8 mouse cellular contexts compared by ENCODE assay signal in the genomic region with DNA sequence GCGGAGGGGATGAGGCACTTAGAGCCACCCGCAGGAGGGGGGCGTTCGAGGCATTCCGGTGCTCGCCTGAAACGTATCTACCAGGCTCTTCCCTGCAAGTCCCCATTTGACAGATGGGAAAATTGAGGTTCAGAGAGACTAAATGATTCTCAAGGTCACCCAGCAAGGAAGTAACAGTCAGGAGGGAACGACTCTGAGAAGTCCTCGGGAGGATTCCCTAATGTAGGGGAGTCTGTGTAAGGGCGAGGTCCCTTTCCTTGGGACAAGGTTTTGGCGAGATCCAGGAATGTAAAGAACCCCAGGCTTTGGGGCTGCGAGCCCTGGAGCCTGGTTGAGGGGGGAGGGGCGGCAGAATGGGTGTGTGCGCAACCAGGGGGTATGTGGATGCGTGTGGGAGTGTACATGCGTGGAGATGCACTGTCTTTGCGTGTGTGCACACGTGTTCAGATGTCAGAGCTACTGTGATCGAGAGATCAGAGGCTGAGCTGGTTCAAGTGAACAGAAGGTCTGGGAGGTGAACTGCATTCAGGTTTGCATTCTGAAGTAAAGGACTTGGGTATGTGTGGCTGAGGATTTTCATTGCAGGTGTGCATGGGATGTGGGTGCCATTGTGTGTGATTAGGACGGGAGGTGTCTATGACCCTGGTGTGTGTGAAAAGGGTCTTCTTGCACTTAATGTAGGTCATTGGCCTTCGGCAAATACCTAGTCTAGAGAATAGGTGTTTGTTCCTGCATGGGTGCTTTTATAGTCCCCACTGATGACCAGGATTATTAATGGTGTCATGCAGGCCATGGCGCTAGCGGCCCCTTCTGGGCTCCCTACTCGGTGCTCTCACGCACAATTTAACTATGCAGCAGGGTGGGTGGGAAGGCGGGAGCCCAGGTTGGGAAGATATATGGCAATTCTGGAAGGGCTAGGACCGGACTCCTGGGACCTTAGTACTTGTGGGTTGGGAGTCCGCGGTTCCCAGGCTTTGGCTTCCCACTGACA. TPM values are rescaled to one million over a fixed set of nuclear protein-coding genes. Genes with fewer than 3 reads are reported as not detected.
DNase-seq lines count a peak whose midpoint lies in the region; ATAC-seq and TF ChIP-seq lines count a peak whose summit lies in the region.

No protein-coding gene starts in this region.

- H3K27me3 ChIP-seq in hindbrain, embryonic 12.5 days = peaks cover 53% of the 10 kb centered on the region
- H3K27me3 ChIP-seq in liver, embryonic 16.5 days (ENCODE audit: control insufficient read depth, insufficient read depth, low read depth, low read length) = peaks cover 36% of the 10 kb centered on the region
- peaks cover 30% of the 10 kb centered on the region for H3K27me3 ChIP-seq in small intestine, adult 2 months (ENCODE audit: control insufficient read depth, insufficient read depth, low read length)

- no peak for TF ChIP-seq CTCF in small intestine, adult 2 months (IDR thresholded peaks at IDR 0.05; ENCODE audit: extremely low read depth, insufficient read length, insufficient replicate concordance, low read depth, low read length)

- peak overlapping the region; percentile 70 for H3K9ac ChIP-seq in hindbrain, embryonic 12.5 days
- peak overlapping the region; percentile 51 for H3K9ac ChIP-seq in liver, embryonic 16.5 days (ENCODE audit: low read depth, low read length)

- TF ChIP-seq POLR2A in small intestine, adult 2 months (IDR thresholded peaks at IDR 0.05; ENCODE audit: low read depth, low read length) = no peak

- peak overlapping the region; percentile 64 for H3K4me3 ChIP-seq in hindbrain, embryonic 12.5 days
- peak overlapping the region; percentile 58 for H3K4me3 ChIP-seq in liver, embryonic 16.5 days (ENCODE audit: low read depth, low read length)
- peak overlapping the region; percentile 71 for H3K4me3 ChIP-seq in small intestine, adult 2 months (ENCODE audit: low read depth, low read length)

- H3K4me1 ChIP-seq in hindbrain, embryonic 12.5 days = peaks cover 44% of the 10 kb centered on the region
- H3K4me1 ChIP-seq in liver, embryonic 16.5 days (ENCODE audit: control insufficient read depth, low read depth, low read length) = peaks cover 7% of the 10 kb centered on the region
- H3K4me1 ChIP-seq in small intestine, adult 2 months (ENCODE audit: control insufficient read depth, insufficient read depth, insufficient read length, low read length) = peaks cover 13% of the 10 kb centered on the region

- 2% methylated on average over 29 of the region's 29 CpGs for WGBS in hindbrain, embryonic 12.5 days
- 2% methylated on average over 29 of the region's 29 CpGs for WGBS in liver, embryonic 16.5 days (ENCODE audit: insufficient replicate concordance)
- WGBS in small intestine, adult 2 months = 5% methylated on average over 29 of the region's 29 CpGs

- H3K27ac ChIP-seq in hindbrain, embryonic 12.5 days = 0 out of 2 replicates have a peak overlapping the region, but pooled peaks have one; percentile 72
- H3K27ac ChIP-seq in liver, embryonic 16.5 days (ENCODE audit: low read length) = peak overlapping the region; percentile 74
- H3K27ac ChIP-seq in small intestine, adult 2 months (ENCODE audit: insufficient read depth, low read depth, low read length) = peak overlapping the region; percentile 22

- peak overlapping the region; percentile 100 for H3K4me2 ChIP-seq in hindbrain, embryonic 12.5 days (replicated peaks)
- peak overlapping the region; percentile 80 for H3K4me2 ChIP-seq in liver, embryonic 16.5 days (ENCODE audit: low read depth, low read length)

- ATAC-seq in hindbrain, embryonic 12.5 days (ENCODE audit: low FRiP score) = no peak
- ATAC-seq in liver, embryonic 16.5 days (ENCODE audit: low read depth) = no peak

- no peaks in the 10 kb centered on the region for H3K36me3 ChIP-seq in hindbrain, embryonic 12.5 days
- no peaks in the 10 kb centered on the region for H3K36me3 ChIP-seq in liver, embryonic 16.5 days (ENCODE audit: control insufficient read depth, insufficient read depth)
- no peaks in the 10 kb centered on the region for H3K36me3 ChIP-seq in small intestine, adult 2 months (ENCODE audit: control insufficient read depth, insufficient read depth, low read length)

- intact Hi-C loops in left cerebral cortex, postnatal 14 days (cut with DNase I) = no loop called here
- intact Hi-C loops in left cerebral cortex, postnatal 36 days (cut with DNase I) = no loop called here

- H3K9me3 ChIP-seq in hindbrain, embryonic 12.5 days (replicated peaks) = no peaks in the 10 kb centered on the region
- H3K9me3 ChIP-seq in liver, embryonic 16.5 days (replicated peaks; ENCODE audit: control insufficient read depth, low read length) = no peaks in the 10 kb centered on the region

- peak; percentile 55 to 56 for DNase-seq in left cerebral cortex, postnatal 14 days (ENCODE audit: low spot score in 2 of 2)
- DNase-seq in left cerebral cortex, adult 18-20 months (ENCODE audit: low spot score in 2 of 2) = no peak
- DNase-seq in brain, adult 2 months (ENCODE audit: low read depth, low spot score) = peak; percentile 61
- DNase-seq in left cerebral cortex, postnatal 36 days (ENCODE audit: low spot score in 2 of 2) = no peak
- DNase-seq in urinary bladder, adult 2 months (ENCODE audit: low spot score) = no peak

RNA-seq across cellular contexts. Expression of gene Rasgrp2, which starts 1.3 kb away (rescaled TPM):
- total RNA-seq in left cerebral cortex, postnatal 14 days (2021) = 10 to 100 TPM; 83.3 to 87.2 TPM
- 10 to 100 TPM; 68.2 to 84.7 TPM for total RNA-seq in left cerebral cortex, adult 18-20 months (2021)
- 20.0 and 23.0 TPM in 2 replicates for polyA plus RNA-seq in hindbrain, embryonic 12.5 days (2016; fragmentation: Nextera tagmentation; extraction: Ambion mirVana)
- polyA plus RNA-seq in liver, embryonic 16.5 days (2015; fragmentation: Nextera tagmentation; extraction: Ambion mirVana) = 78.8 and 81.7 TPM in 2 replicates
- 38.3 and 40.9 TPM in 2 replicates for polyA plus RNA-seq in small intestine, adult 2 months (2012; rRNA removed)
- total RNA-seq in left cerebral cortex, postnatal 36 days (2021) = 10 to 100 TPM; 47.5 to 72.6 TPM
- polyA plus RNA-seq in urinary bladder, adult 2 months (2012; rRNA removed) = 106 and 109 TPM in 2 replicates

RNA-seq across cellular contexts. Expression of gene Pygm, which starts 16.2 kb away (rescaled TPM):
- 10 to 100 TPM; 20.6 to 31.9 TPM for total RNA-seq in left cerebral cortex, postnatal 14 days (2021)
- total RNA-seq in left cerebral cortex, adult 18-20 months (2021) = 10 to 100 TPM; 32.6 to 37.9 TPM
- polyA plus RNA-seq in hindbrain, embryonic 12.5 days (2016; fragmentation: Nextera tagmentation; extraction: Ambion mirVana) = 1.8 and 3.9 TPM in 2 replicates
- polyA plus RNA-seq in liver, embryonic 16.5 days (2015; fragmentation: Nextera tagmentation; extraction: Ambion mirVana) = 5.8 and 11.2 TPM in 2 replicates
- polyA plus RNA-seq in small intestine, adult 2 months (2012; rRNA removed) = 3.2 and 5.0 TPM in 2 replicates
- total RNA-seq in left cerebral cortex, postnatal 36 days (2021) = 10 to 100 TPM; 29.2 to 33.3 TPM
- 34.8 and 47.2 TPM in 2 replicates for polyA plus RNA-seq in urinary bladder, adult 2 months (2012; rRNA removed)

RNA-seq across cellular contexts. Expression of gene Nrxn2, which starts 18.1 kb away (rescaled TPM):
- total RNA-seq in left cerebral cortex, postnatal 14 days (2021) = 100 to 1,000 TPM; 700 to 756 TPM
- total RNA-seq in left cerebral cortex, adult 18-20 months (2021) = 100 to 1,000 TPM; 549 to 568 TPM
- 21.3 and 23.0 TPM in 2 replicates for polyA plus RNA-seq in hindbrain, embryonic 12.5 days (2016; fragmentation: Nextera tagmentation; extraction: Ambion mirVana)
- polyA plus RNA-seq in liver, embryonic 16.5 days (2015; fragmentation: Nextera tagmentation; extraction: Ambion mirVana) = 0.39 and 0.50 TPM in 2 replicates
- 2.0 and 2.9 TPM in 2 replicates for polyA plus RNA-seq in small intestine, adult 2 months (2012; rRNA removed)
- 100 to 1,000 TPM; 635 to 658 TPM for total RNA-seq in left cerebral cortex, postnatal 36 days (2021)
- polyA plus RNA-seq in urinary bladder, adult 2 months (2012; rRNA removed) = 1.3 and 1.5 TPM in 2 replicates

RNA-seq across cellular contexts. Expression of gene Sf1, which starts 36.9 kb away (rescaled TPM):
- 100 to 1,000 TPM; 185 to 186 TPM for total RNA-seq in left cerebral cortex, postnatal 14 days (2021)
- total RNA-seq in left cerebral cortex, adult 18-20 months (2021) = 100 to 1,000 TPM; 188 to 211 TPM
- polyA plus RNA-seq in hindbrain, embryonic 12.5 days (2016; fragmentation: Nextera tagmentation; extraction: Ambion mirVana) = 168 and 176 TPM in 2 replicates
- 52.1 and 58.4 TPM in 2 replicates for polyA plus RNA-seq in liver, embryonic 16.5 days (2015; fragmentation: Nextera tagmentation; extraction: Ambion mirVana)
- 99.0 and 171 TPM in 2 replicates for polyA plus RNA-seq in small intestine, adult 2 months (2012; rRNA removed)
- 100 to 1,000 TPM; 158 to 227 TPM for total RNA-seq in left cerebral cortex, postnatal 36 days (2021)
- polyA plus RNA-seq in urinary bladder, adult 2 months (2012; rRNA removed) = 89.7 and 158 TPM in 2 replicates

RNA-seq across cellular contexts. Expression of gene Map4k2, which starts 59.5 kb away (rescaled TPM):
- total RNA-seq in left cerebral cortex, postnatal 14 days (2021) = 10 to 100 TPM; 60.0 to 75.9 TPM
- total RNA-seq in left cerebral cortex, adult 18-20 months (2021) = 100 to 1,000 TPM in 1 of 2 experiments, 10 to 100 TPM in 1; 92.9 to 100 TPM
- 15.0 and 16.0 TPM in 2 replicates for polyA plus RNA-seq in hindbrain, embryonic 12.5 days (2016; fragmentation: Nextera tagmentation; extraction: Ambion mirVana)
- polyA plus RNA-seq in liver, embryonic 16.5 days (2015; fragmentation: Nextera tagmentation; extraction: Ambion mirVana) = 8.2 and 8.6 TPM in 2 replicates
- polyA plus RNA-seq in small intestine, adult 2 months (2012; rRNA removed) = 41.0 and 77.3 TPM in 2 replicates
- 100 to 1,000 TPM in 1 of 2 experiments, 10 to 100 TPM in 1; 93.5 to 107 TPM for total RNA-seq in left cerebral cortex, postnatal 36 days (2021)
- 63.7 and 88.3 TPM in 2 replicates for polyA plus RNA-seq in urinary bladder, adult 2 months (2012; rRNA removed)

Comparison
In these comparisons a context has a peak if more than half of its experiments do, and no peak if none do; other contexts are left out.
1. DNase-seq: peak in left cerebral cortex, postnatal 14 days (2 of 2) and brain, adult 2 months (single experiment); none in left cerebral cortex, adult 18-20 months (0 of 2), left cerebral cortex, postnatal 36 days (0 of 2) and urinary bladder, adult 2 months (single experiment).
2. H3K27ac ChIP-seq: peak in every context shown above with its lines; median percentile 74 in liver, embryonic 16.5 days; 72 in hindbrain, embryonic 12.5 days; 22 in small intestine, adult 2 months.
3. Peak in every context shown above with its lines, with median percentiles within 50 percentile points of each other: H3K4me3 ChIP-seq.